Mouse (Mus musculus): ENCODE data around the gene Prkci. TPM values are rescaled to one million over a fixed set of nuclear protein-coding genes. Genes with fewer than 3 reads are reported as not detected.

Prkci gene
- polyA plus RNA-seq, 1 experiment from 2014 or later: 39.7 TPM

- peaks cover 17% of the 10 kb centered on the region for H3K36me3 ChIP-seq (ENCODE audit: insufficient read depth, low read length)
- no peaks in the 10 kb centered on the region for H3K9me3 ChIP-seq (ENCODE audit: low read length)
- H3K27ac ChIP-seq (ENCODE audit: low read length): peak overlapping the region; percentile 90
- ATAC-seq (ENCODE audit: low FRiP score, low TSS enrichment): peak; percentile 78
- peaks cover 7% of the 10 kb centered on the region for H3K4me1 ChIP-seq (ENCODE audit: insufficient read depth, low read length)
- peak overlapping the region; percentile 71 for H3K4me2 ChIP-seq (replicated peaks; ENCODE audit: low read depth, low read length)
- H3K9ac ChIP-seq (replicated peaks; ENCODE audit: low read length): peak overlapping the region; percentile 95
- WGBS: under 1% methylated on average over 32 of the region's 54 CpGs
- H3K27me3 ChIP-seq (ENCODE audit: insufficient read depth, low read length): no peaks in the 10 kb centered on the region
- H3K4me3 ChIP-seq (ENCODE audit: low read length): peak overlapping the region; percentile 98
Measured at GRCm38 (mm10) chr3:30968531-30969092, 26.9 kb upstream of the Prkci start.

GRCm38 (mm10) chr3:30969104-30969581 is 26.4 kb upstream of the Prkci start, which contains the start of gene Phc3:
Gene Phc3, minus strand, starts transcription at chr3:30969415.
- under 1% methylated on average over 33 of the region's 34 CpGs for WGBS
- Histone ChIP-seq H3K27ac (ENCODE audit: low read length) (peak within 1 kb of the TSS; percentile 90), H3K36me3 (ENCODE audit: insufficient read depth, low read length) (peaks cover 13% of the 10 kb centered on the region), H3K4me2 (replicated peaks; ENCODE audit: low read depth, low read length) (peak within 1 kb of the TSS; percentile 71), H3K27me3 (ENCODE audit: insufficient read depth, low read length) (no peaks in the 10 kb centered on the region), H3K4me3 (ENCODE audit: low read length) (peak within 1 kb of the TSS; percentile 98), H3K9ac (replicated peaks; ENCODE audit: low read length) (peak within 1 kb of the TSS; percentile 95), H3K9me3 (ENCODE audit: low read length) (no peaks in the 10 kb centered on the region), H3K4me1 (ENCODE audit: insufficient read depth, low read length) (peaks cover 7% of the 10 kb centered on the region)
- ATAC-seq (ENCODE audit: low FRiP score, low TSS enrichment): peak; percentile 93

- H3K4me1 ChIP-seq (ENCODE audit: insufficient read depth, low read length): peaks cover 6% of the 10 kb centered on the region; the same call in 1 of the 2 replicates
- H3K4me2 ChIP-seq (replicated peaks; ENCODE audit: low read depth, low read length): no peak overlapping the region
Measured at GRCm38 (mm10) chr3:30975102-30975754, 20.3 kb upstream of the Prkci start.

GRCm38 (mm10) chr3:30976991-30977603 is 18.4 kb upstream of the Prkci start:
- Histone ChIP-seq H3K4me1 (ENCODE audit: insufficient read depth, low read length) (peaks cover 6% of the 10 kb centered on the region; the same call in 1 of the 2 replicates), H3K9me3 (ENCODE audit: low read length) (no peaks in the 10 kb centered on the region), H3K27me3 (ENCODE audit: insufficient read depth, low read length) (no peaks in the 10 kb centered on the region), H3K36me3 (ENCODE audit: insufficient read depth, low read length) (no peaks in the 10 kb centered on the region), H3K9ac (replicated peaks; ENCODE audit: low read length) (no peak overlapping the region), H3K4me2 (replicated peaks; ENCODE audit: low read depth, low read length) (no peak overlapping the region), H3K27ac (ENCODE audit: low read length) (peak overlapping the region; percentile 53; the same call in 1 of the 2 replicates), H3K4me3 (ENCODE audit: low read length) (no peak overlapping the region)
- WGBS: 41% methylated on average over 1 of the region's 1 CpGs
- peak; percentile 75; the same call in 1 of the 2 replicates for ATAC-seq (ENCODE audit: low FRiP score, low TSS enrichment)

More at GRCm38 (mm10) chr3:30975102-30975754, 20.3 kb upstream of the Prkci start:
- no peaks in the 10 kb centered on the region for H3K36me3 ChIP-seq (ENCODE audit: insufficient read depth, low read length)
- H3K4me3 ChIP-seq (ENCODE audit: low read length): no peak overlapping the region
- no peak overlapping the region for H3K27ac ChIP-seq (ENCODE audit: low read length)
- WGBS: 50% methylated on average over 9 of the region's 9 CpGs
- no peak overlapping the region for H3K9ac ChIP-seq (replicated peaks; ENCODE audit: low read length)
- ATAC-seq (ENCODE audit: low FRiP score, low TSS enrichment): peak; percentile 53; the same call in 1 of the 2 replicates
- H3K9me3 ChIP-seq (ENCODE audit: low read length): no peaks in the 10 kb centered on the region
- H3K27me3 ChIP-seq (ENCODE audit: insufficient read depth, low read length): no peaks in the 10 kb centered on the region

- WGBS: 59% methylated on average over 5 of the region's 5 CpGs
- ATAC-seq (ENCODE audit: low FRiP score, low TSS enrichment): peak; percentile 19; the same call in 1 of the 2 replicates
- H3K27ac ChIP-seq (ENCODE audit: low read length): no peak overlapping the region
- peaks cover 12% of the 10 kb centered on the region for H3K4me1 ChIP-seq (ENCODE audit: insufficient read depth, low read length)
- H3K27me3 ChIP-seq (ENCODE audit: insufficient read depth, low read length): no peaks in the 10 kb centered on the region
- no peak overlapping the region for H3K9ac ChIP-seq (replicated peaks; ENCODE audit: low read length)
- no peak overlapping the region for H3K4me2 ChIP-seq (replicated peaks; ENCODE audit: low read depth, low read length)
- no peaks in the 10 kb centered on the region for H3K9me3 ChIP-seq (ENCODE audit: low read length)
- no peak overlapping the region for H3K4me3 ChIP-seq (ENCODE audit: low read length)
- H3K36me3 ChIP-seq (ENCODE audit: insufficient read depth, low read length): no peaks in the 10 kb centered on the region
Measured at GRCm38 (mm10) chr3:30981616-30982380, 13.7 kb upstream of the Prkci start.

- Histone ChIP-seq H3K36me3 (ENCODE audit: insufficient read depth, low read length) (no peaks in the 10 kb centered on the region), H3K4me3 (ENCODE audit: low read length) (no peak overlapping the region), H3K9ac (replicated peaks; ENCODE audit: low read length) (no peak overlapping the region), H3K9me3 (ENCODE audit: low read length) (no peaks in the 10 kb centered on the region), H3K4me2 (replicated peaks; ENCODE audit: low read depth, low read length) (no peak overlapping the region), H3K4me1 (ENCODE audit: insufficient read depth, low read length) (peaks cover 7% of the 10 kb centered on the region; the same call in 1 of the 2 replicates), H3K27me3 (ENCODE audit: insufficient read depth, low read length) (no peaks in the 10 kb centered on the region), H3K27ac (ENCODE audit: low read length) (no peak overlapping the region)
- WGBS: 28% methylated on average over 8 of the region's 8 CpGs
- ATAC-seq (ENCODE audit: low FRiP score, low TSS enrichment): 0 out of 2 replicates have a peak, but pooled peaks have one; percentile 51
Measured at GRCm38 (mm10) chr3:30982924-30983536, 12.5 kb upstream of the Prkci start.

- no peak overlapping the region for H3K4me2 ChIP-seq (replicated peaks; ENCODE audit: low read depth, low read length)
Measured at GRCm38 (mm10) chr3:30987396-30988318, 7.9 kb upstream of the Prkci start.

GRCm38 (mm10) chr3:30992161-30992560 is 3.4 kb upstream of the Prkci start:
- no peaks in the 10 kb centered on the region for H3K36me3 ChIP-seq (ENCODE audit: insufficient read depth, low read length)
- 73% methylated on average over 7 of the region's 7 CpGs for WGBS

More at GRCm38 (mm10) chr3:30987396-30988318, 7.9 kb upstream of the Prkci start:
- Histone ChIP-seq H3K27me3 (ENCODE audit: insufficient read depth, low read length) (no peaks in the 10 kb centered on the region), H3K9me3 (ENCODE audit: low read length) (no peaks in the 10 kb centered on the region), H3K4me1 (ENCODE audit: insufficient read depth, low read length) (peaks cover 7% of the 10 kb centered on the region; the same call in 1 of the 2 replicates), H3K4me3 (ENCODE audit: low read length) (no peak overlapping the region), H3K36me3 (ENCODE audit: insufficient read depth, low read length) (no peaks in the 10 kb centered on the region), H3K9ac (replicated peaks; ENCODE audit: low read length) (no peak overlapping the region), H3K27ac (ENCODE audit: low read length) (no peak overlapping the region)
- ATAC-seq (ENCODE audit: low FRiP score, low TSS enrichment): no peak
- 89% methylated on average over 9 of the region's 9 CpGs for WGBS

More at GRCm38 (mm10) chr3:30992161-30992560, 3.4 kb upstream of the Prkci start:
- peaks cover 13% of the 10 kb centered on the region for H3K4me1 ChIP-seq (ENCODE audit: insufficient read depth, low read length)
- H3K27me3 ChIP-seq (ENCODE audit: insufficient read depth, low read length): no peaks in the 10 kb centered on the region
- H3K9ac ChIP-seq (replicated peaks; ENCODE audit: low read length): no peak overlapping the region
- no peak overlapping the region for H3K4me2 ChIP-seq (replicated peaks; ENCODE audit: low read depth, low read length)
- no peaks in the 10 kb centered on the region for H3K9me3 ChIP-seq (ENCODE audit: low read length)
- no peak overlapping the region for H3K27ac ChIP-seq (ENCODE audit: low read length)
- H3K4me3 ChIP-seq (ENCODE audit: low read length): no peak overlapping the region
- ATAC-seq (ENCODE audit: low FRiP score, low TSS enrichment): no peak
